Comparison of ENCODE assay signal across 21 mouse cellular contexts in the genomic region with DNA sequence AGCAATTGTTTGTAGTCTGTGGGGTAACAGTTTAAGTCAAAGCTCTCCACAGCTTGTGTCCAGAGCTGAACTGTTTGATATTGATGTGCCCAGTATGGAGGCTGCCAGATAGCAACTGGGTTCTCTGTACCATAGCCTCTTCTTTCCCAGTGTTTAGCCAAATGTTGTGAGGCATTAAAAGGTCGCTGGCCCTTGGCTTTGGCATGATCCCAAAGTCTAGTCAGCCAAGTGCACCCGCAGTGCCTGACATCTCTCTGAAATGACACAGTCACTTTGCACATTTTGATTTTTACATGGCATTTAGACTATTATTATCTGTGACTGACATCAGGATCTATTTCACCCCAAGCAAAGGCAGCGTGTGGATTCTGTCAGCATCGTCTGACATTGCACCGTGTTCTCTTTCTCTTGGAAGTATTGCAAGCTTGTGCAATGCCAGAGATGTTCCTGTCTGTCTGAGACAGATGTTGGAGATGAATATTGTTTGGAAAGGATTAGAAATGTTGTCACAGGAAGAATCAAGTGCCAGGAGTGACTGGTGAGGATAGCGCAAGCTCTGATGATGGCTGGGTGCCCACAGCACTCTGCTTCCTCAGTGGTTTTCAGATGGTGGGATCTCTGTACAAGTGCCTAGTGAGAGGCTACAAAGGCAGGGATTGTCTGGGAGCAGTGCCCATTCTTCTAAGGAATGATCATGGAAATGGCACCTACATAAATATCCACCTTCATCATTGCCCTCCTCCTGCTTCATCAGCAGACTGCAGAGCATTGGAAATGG.
DNase-seq lines count a peak whose midpoint lies in the region; ATAC-seq and TF ChIP-seq lines count a peak whose summit lies in the region.
"Had no signal": no experiment of that assay in that cellular context is flagged by ENCODE, and none has a peak within 500 bp of the region (broad histone marks: within the 10 kb centered on the region; RNA-seq: fewer than 3 reads in every experiment).

No protein-coding gene starts in this region.

- no peaks in the 10 kb centered on the region for H3K27me3 ChIP-seq in hindbrain, postnatal 0 days (ENCODE audit: insufficient read depth, low read length)
- H3K27me3 ChIP-seq in hindbrain, embryonic 10.5 days (ENCODE audit: insufficient read depth, poor library complexity, severe bottlenecking) = no peaks in the 10 kb centered on the region
- H3K27me3 ChIP-seq: forebrain, embryonic 15.5 days; liver, embryonic 15.5 days had no signal

- ATAC-seq in hindbrain, postnatal 0 days = no peak
- ATAC-seq: forebrain, embryonic 15.5 days; hindbrain, embryonic 16.5 days had no signal

- peak; percentile 38 for DNase-seq in hindbrain, postnatal 0 days (ENCODE audit: low spot score)
- no peak for DNase-seq in hindbrain, embryonic 10.5 days (ENCODE audit: low spot score)
- peak; percentile 34 for DNase-seq in adrenal gland, postnatal 10 days
- peak; percentile 38 for DNase-seq in brain, adult 2 months (ENCODE audit: low read depth, low spot score)
- DNase-seq in left cerebral cortex, postnatal 25 days (ENCODE audit: low spot score in 2 of 2) = peak; percentile 8 to 61
- DNase-seq in thymus, postnatal 36 days = no peak
- DNase-seq in kidney, postnatal 14 days = no peak
- DNase-seq in ovary, postnatal 36 days (ENCODE audit: low spot score) = no peak
- DNase-seq: cerebellum, adult 2 months; gastrocnemius, postnatal 10 days; kidney, adult 18-20 months; kidney, postnatal 4 days; lung, postnatal 36 days; thymus, adult 2 months had no signal

- no peaks in the 10 kb centered on the region for H3K36me3 ChIP-seq in hindbrain, postnatal 0 days (ENCODE audit: insufficient read depth, low read length)
- H3K36me3 ChIP-seq in hindbrain, embryonic 10.5 days = no peaks in the 10 kb centered on the region
- H3K36me3 ChIP-seq: forebrain, embryonic 15.5 days; G1E; heart, embryonic 10.5 days; limb, embryonic 10.5 days; liver, embryonic 15.5 days had no signal

- no peak for TF ChIP-seq CTCF in hindbrain, postnatal 0 days (IDR thresholded peaks at IDR 0.05; ENCODE audit: low read depth)

- H3K4me2 ChIP-seq in hindbrain, postnatal 0 days (ENCODE audit: low read depth, low read length) = no peak overlapping the region
- H3K4me2 ChIP-seq: forebrain, embryonic 15.5 days; liver, embryonic 15.5 days; midbrain, embryonic 11.5 days had no signal

- WGBS in hindbrain, postnatal 0 days = 71% methylated on average over 6 of the region's 6 CpGs
- 92% methylated on average over 6 of the region's 6 CpGs for WGBS in hindbrain, embryonic 10.5 days

- H3K9me3 ChIP-seq in hindbrain, postnatal 0 days (ENCODE audit: low read length) = no peaks in the 10 kb centered on the region
- H3K9me3 ChIP-seq in hindbrain, embryonic 10.5 days = peaks cover 5% of the 10 kb centered on the region; the same call in 1 of the 2 replicates
- H3K9me3 ChIP-seq: forebrain, embryonic 15.5 days; G1E; heart, embryonic 10.5 days; limb, embryonic 10.5 days; liver, embryonic 15.5 days had no signal

- no peak overlapping the region for H3K4me3 ChIP-seq in hindbrain, postnatal 0 days (ENCODE audit: low read length)
- no peak overlapping the region for H3K4me3 ChIP-seq in hindbrain, embryonic 10.5 days
- H3K4me3 ChIP-seq: forebrain, embryonic 15.5 days; heart, embryonic 10.5 days; limb, embryonic 10.5 days; liver, embryonic 15.5 days had no signal

- no peak overlapping the region for H3K9ac ChIP-seq in hindbrain, postnatal 0 days (replicated peaks; ENCODE audit: low read length)
- H3K9ac ChIP-seq: forebrain, embryonic 15.5 days; liver, embryonic 15.5 days had no signal

- no peak overlapping the region for H3K27ac ChIP-seq in hindbrain, postnatal 0 days
- no peak overlapping the region for H3K27ac ChIP-seq in hindbrain, embryonic 10.5 days
- H3K27ac ChIP-seq: forebrain, embryonic 15.5 days; heart, embryonic 10.5 days; limb, embryonic 10.5 days; liver, embryonic 15.5 days had no signal

- no peaks in the 10 kb centered on the region for H3K4me1 ChIP-seq in hindbrain, postnatal 0 days (ENCODE audit: insufficient read depth, low read length)
- no peaks in the 10 kb centered on the region for H3K4me1 ChIP-seq in hindbrain, embryonic 10.5 days (replicated peaks)
- H3K4me1 ChIP-seq: forebrain, embryonic 15.5 days; heart, embryonic 10.5 days; limb, embryonic 10.5 days; liver, embryonic 15.5 days had no signal

- intact Hi-C loops in left cerebral cortex, postnatal 25 days (cut with DNase I) = no loop called here

Comparison
In these comparisons a context has a peak if more than half of its experiments do, and no peak if none do; other contexts are left out.
1. DNase-seq: peak in hindbrain, postnatal 0 days (single experiment), adrenal gland, postnatal 10 days (single experiment), brain, adult 2 months (single experiment) and left cerebral cortex, postnatal 25 days (2 of 2); none in hindbrain, embryonic 10.5 days (single experiment), thymus, postnatal 36 days (0 of 2), kidney, postnatal 14 days (single experiment) and ovary, postnatal 36 days (single experiment).